Mouse (Mus musculus) MEL (cell line): ENCODE measurements at regions not wholly inside any gene's neighbourhood (a gene's known extent, or its start where the extent isn't known, plus 50 kb on each side); places are given as distances from the start of the nearest gene placed in this dataset.

Source experiments
- DNase-seq: peaks from one replicate; pipeline ENCODE4 v3.0.0; 2011; ENCODE audit warnings: low read depth, low spot score
- H3K27ac ChIP-seq: 2 replicates; pipeline ENCODE4 v1.5.1; 2012; ENCODE audit warnings: low read depth, mild to moderate bottlenecking, control low read depth, low read length, moderate library complexity; ENCODE audit not compliant: control insufficient read depth
- H3K27me3 ChIP-seq, 2 experiments: fragments of 150-350 bp in 1 of 2; sonication (generic) in 1 of 2; 2 replicates each; pipeline ENCODE4 v1.6.1; 2012; ENCODE audit warnings: low read length in 2 of 2, mild to moderate bottlenecking in 2 of 2, improper control_type of control experiment in 1 of 2, moderate library complexity in 1 of 2; ENCODE audit not compliant: insufficient read depth in 2 of 2, control insufficient read depth in 1 of 2
- H3K36me3 ChIP-seq, 2 experiments: 2 replicates each; pipeline ENCODE4 v1.6.1; 2012 to 2014; ENCODE audit warnings: low read length in 2 of 2, improper control_type of control experiment in 1 of 2, inconsistent platforms in 1 of 2, mild to moderate bottlenecking in 1 of 2; ENCODE audit not compliant: insufficient read depth in 2 of 2, control insufficient read depth in 1 of 2
- H3K4me1 ChIP-seq, 2 experiments: fragments of 150-350 bp in 1 of 2; sonication (generic) in 1 of 2; 2 replicates each; pipeline ENCODE4 v1.6.1; 2012; ENCODE audit warnings: low read length in 2 of 2, improper control_type of control experiment in 1 of 2, mild to moderate bottlenecking in 1 of 2; ENCODE audit not compliant: insufficient read depth in 2 of 2, control insufficient read depth in 1 of 2
- H3K4me3 ChIP-seq, 2 experiments: fragments of 150-350 bp in 1 of 2; sonication (generic) in 1 of 2; 2 replicates each; pipeline ENCODE4 v1.5.1; 2012; ENCODE audit warnings: low read depth in 2 of 2, low read length in 2 of 2, mild to moderate bottlenecking in 2 of 2, moderate library complexity in 2 of 2, control low read depth in 1 of 2, improper control_type of control experiment in 1 of 2; ENCODE audit not compliant: control insufficient read depth in 1 of 2, insufficient read depth in 1 of 2
- H3K79me2 ChIP-seq: 2 replicates; pipeline ENCODE4 v1.6.1; 2012; ENCODE audit warnings: mild to moderate bottlenecking, low read length, moderate library complexity; ENCODE audit not compliant: control insufficient read depth, poor library complexity, insufficient read depth
- H3K9ac ChIP-seq: 2 replicates; pipeline ENCODE4 v1.6.1; 2012; ENCODE audit warnings: low read depth, mild to moderate bottlenecking, control low read depth, low read length, moderate library complexity; ENCODE audit not compliant: control insufficient read depth, poor library complexity, severe bottlenecking
- H3K9me3 ChIP-seq: fragments of 150-350 bp; sonication (generic); replicated peaks from 2 replicates; pipeline ENCODE4 v1.6.1; 2012; ENCODE audit warnings: mild to moderate bottlenecking, low read length, improper control_type of control experiment, moderate library complexity; ENCODE audit not compliant: insufficient read depth
- BHLHE40 ChIP-seq: IDR thresholded peaks from 2 replicates; pipeline ENCODE4 v1.6.1; 2012; ENCODE audit warnings: low read depth, mild to moderate bottlenecking, inconsistent platforms, low read length, improper control_type of control experiment, borderline replicate concordance
- CHD1 ChIP-seq: IDR thresholded peaks from 2 replicates; pipeline ENCODE4 v1.6.1; 2012; ENCODE audit warnings: low read depth, mild to moderate bottlenecking, inconsistent platforms, low read length, improper control_type of control experiment
- E2F4 ChIP-seq: IDR thresholded peaks from 2 replicates; pipeline ENCODE4 v1.6.1; 2011; ENCODE audit warnings: low read depth, low read length, improper control_type of control experiment, borderline replicate concordance
- ELF1 ChIP-seq: IDR thresholded peaks from 2 replicates; pipeline ENCODE4 v1.6.1; 2014; ENCODE audit warnings: low read depth, mild to moderate bottlenecking, inconsistent platforms, low read length, improper control_type of control experiment, moderate library complexity
- JUND ChIP-seq: IDR thresholded peaks from 2 replicates; pipeline ENCODE4 v1.6.1; 2011; ENCODE audit warnings: low read depth, mild to moderate bottlenecking, improper control_type of control experiment, low read length
- KAT2A ChIP-seq: conservative IDR thresholded peaks from 2 replicates; pipeline ENCODE4 v1.6.1; 2012; ENCODE audit warnings: low read depth, low read length, improper control_type of control experiment, inconsistent platforms
- MAFK ChIP-seq: IDR thresholded peaks from 2 replicates; pipeline ENCODE4 v1.6.1; 2011; ENCODE audit warnings: low read depth, mild to moderate bottlenecking, low read length, improper control_type of control experiment, borderline replicate concordance
- MAX ChIP-seq: IDR thresholded peaks from 2 replicates; pipeline ENCODE4 v1.6.1; 2011; ENCODE audit warnings: low read length, improper control_type of control experiment
- MYB ChIP-seq: IDR thresholded peaks from 2 replicates; pipeline ENCODE4 v1.6.1; 2011; ENCODE audit warnings: mild to moderate bottlenecking, low read depth, low read length, improper control_type of control experiment
- MYC ChIP-seq: IDR thresholded peaks from 2 replicates; pipeline ENCODE4 v1.6.1; 2011; ENCODE audit warnings: low read depth, mild to moderate bottlenecking, low read length, improper control_type of control experiment, moderate library complexity
- NELFE ChIP-seq: IDR thresholded peaks from 2 replicates; pipeline ENCODE4 v1.6.1; 2011; ENCODE audit warnings: low read depth, low read length, improper control_type of control experiment
- TCF12 ChIP-seq: IDR thresholded peaks from 2 replicates; pipeline ENCODE4 v1.6.1; 2014; ENCODE audit warnings: low read depth, mild to moderate bottlenecking, inconsistent platforms, low read length, improper control_type of control experiment, moderate library complexity
- USF1 ChIP-seq: IDR thresholded peaks from 2 replicates; pipeline ENCODE4 v1.6.1; 2014; ENCODE audit warnings: low read depth, mild to moderate bottlenecking, inconsistent platforms, low read length, improper control_type of control experiment, moderate library complexity
- ZC3H11A ChIP-seq: IDR thresholded peaks from 2 replicates; pipeline ENCODE4 v1.6.1; 2012; ENCODE audit warnings: low read depth, mild to moderate bottlenecking, inconsistent platforms, low read length, improper control_type of control experiment

DNA sequence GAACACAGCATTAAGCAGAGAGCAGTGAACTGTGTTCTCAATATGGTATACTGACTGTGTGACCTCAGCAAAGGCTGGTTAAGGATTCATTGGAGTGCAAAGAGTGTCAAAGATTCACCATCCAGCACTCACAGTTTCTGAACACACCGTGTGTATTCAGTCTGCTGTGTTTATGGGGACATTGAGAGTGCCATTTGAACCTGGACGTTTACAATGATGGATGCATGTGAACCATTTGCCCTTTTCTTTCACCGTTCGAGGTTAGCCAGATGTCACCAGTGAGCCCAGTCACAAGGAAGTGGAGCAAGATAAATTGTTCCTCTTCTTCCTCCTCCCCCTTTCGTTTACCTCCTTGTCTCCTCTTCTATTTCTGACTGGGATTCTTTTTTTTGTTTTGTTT is 53.0 kb upstream of the BC030870 start:
- Histone ChIP-seq H3K4me1 (no peaks in the 10 kb centered on the region), H3K27ac (no peak overlapping the region), H3K9ac (no peak overlapping the region), H3K27me3 (no peaks in the 10 kb centered on the region), H3K79me2 (no peaks in the 10 kb centered on the region), H3K36me3 (no peaks in the 10 kb centered on the region), H3K4me3 (no peak overlapping the region), H3K9me3 (no peaks in the 10 kb centered on the region)
- DNase-seq, result no peak
- no peak for TF ChIP-seq JUND
- no peak for TF ChIP-seq E2F4
- no peak for TF ChIP-seq BHLHE40
- TF ChIP-seq KAT2A, result no peak
- no peak for TF ChIP-seq MYC
- TF ChIP-seq TCF12, result no peak
- no peak for TF ChIP-seq MAX
- TF ChIP-seq CHD1, result no peak
- TF ChIP-seq MAFK, result no peak
- no peak for TF ChIP-seq USF1
- no peak for TF ChIP-seq ZC3H11A
- TF ChIP-seq NELFE, result no peak
- no peak for TF ChIP-seq ELF1
- no peak for TF ChIP-seq MYB

DNA sequence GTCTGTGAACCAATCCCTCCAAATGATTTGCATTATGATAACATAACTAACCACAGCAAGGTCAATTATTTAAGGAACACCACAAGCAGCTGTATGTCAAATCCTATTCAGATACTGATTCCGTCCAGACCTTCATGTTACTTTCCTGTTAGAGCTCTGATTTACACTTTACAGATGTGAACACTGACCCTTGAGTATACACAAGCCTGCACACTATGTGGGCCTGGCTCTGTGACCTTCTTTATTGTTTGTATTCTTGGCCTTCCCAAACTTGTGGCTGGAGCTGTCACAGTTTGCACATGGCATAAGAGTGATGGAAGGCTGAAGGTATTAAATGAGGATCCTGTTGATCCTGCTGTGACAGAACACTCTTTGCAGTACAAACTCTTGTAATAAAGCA is 51.1 kb upstream of the BC030870 start:
- H3K36me3 ChIP-seq, result no peaks in the 10 kb centered on the region
- no peak for TF ChIP-seq KAT2A
- no peak for TF ChIP-seq USF1
- H3K4me1 ChIP-seq, result no peaks in the 10 kb centered on the region
- DNase-seq, result no peak
- H3K9me3 ChIP-seq, result no peaks in the 10 kb centered on the region
- H3K79me2 ChIP-seq, result no peaks in the 10 kb centered on the region
- no peak overlapping the region for H3K9ac ChIP-seq
- no peak overlapping the region for H3K27ac ChIP-seq
- no peak overlapping the region for H3K4me3 ChIP-seq
- no peaks in the 10 kb centered on the region for H3K27me3 ChIP-seq
